Mouse (Mus musculus) erythroblast, adult 5-6 weeks (primary cell): ENCODE data around the gene Stk19. TPM values are rescaled to one million over a fixed set of nuclear protein-coding genes. Genes with fewer than 3 reads are reported as not detected.
"Not testable (repeated sequence)": the region's sequence is repeated elsewhere in the genome, so short reads cannot be mapped to it uniquely, and the experiment has no call there.

Experiments
- ATAC-seq: replicated peaks from 2 replicates; pipeline ENCODE4 v1.8.0; 2016; ENCODE audit warnings: moderate number of reproducible peaks, mild to moderate bottlenecking, moderate TSS enrichment, inconsistent platforms; ENCODE audit not compliant: poor library complexity, low FRiP score, severe bottlenecking
- total RNA-seq, 2 experiments: library from RNA; stranded (forward) in 1 of 2; stranded (reverse) in 1 of 2; fragments of 150-400 nt in 1 of 2; fragments of 200-764, 138-1000 nt in 1 of 2; gene quantifications; 2 replicates each; pipeline versions ENCODE4 v1.2.3 to v1.2.4; 2015 to 2017; ENCODE audit warnings: low replicate concordance in 2 of 2

Stk19 gene
- total RNA-seq, 2 experiments from 2014 or later, result 5.9 to 8.3 TPM

DNA sequence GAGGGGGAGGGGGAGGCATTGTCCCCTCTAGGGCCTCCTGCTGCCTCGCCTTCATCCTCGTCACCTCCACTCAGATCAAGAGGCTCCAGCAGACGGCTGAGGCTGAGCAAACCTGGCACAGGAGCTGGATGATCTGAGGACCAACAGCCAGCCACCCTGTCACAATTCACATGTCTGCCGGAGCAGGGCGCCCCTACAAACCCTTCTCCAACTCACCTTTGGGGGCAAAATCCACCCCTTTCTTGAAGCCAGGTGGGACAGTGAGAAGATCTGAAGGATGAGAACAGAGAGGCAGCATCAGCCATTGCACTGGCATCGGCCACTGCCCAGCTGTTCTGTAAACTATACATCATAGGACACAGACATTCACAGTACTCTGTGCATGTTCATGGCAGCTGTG lies 10.4 kb upstream of the Stk19 start:
- ATAC-seq, result no peak

DNA sequence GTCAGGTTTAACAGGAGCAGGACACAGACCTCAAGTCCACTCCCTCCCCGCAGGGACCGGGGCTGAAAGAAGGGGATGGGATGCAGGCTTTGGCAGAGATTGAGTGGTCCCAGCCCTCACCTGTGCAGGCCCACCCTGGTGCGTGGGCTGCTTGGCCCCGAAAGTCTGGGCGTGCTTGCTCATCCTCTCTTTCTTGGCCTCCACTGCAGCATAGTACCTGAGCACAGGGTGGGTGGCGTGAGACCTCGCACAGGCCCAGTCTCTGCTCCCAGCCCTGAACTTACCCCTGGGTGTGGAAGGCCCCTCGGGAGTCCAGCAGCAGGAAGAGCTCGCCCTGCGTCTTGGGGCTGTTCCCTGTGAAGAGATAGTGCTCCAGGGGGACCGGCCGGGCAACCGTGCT lies 8.1 kb upstream of the Stk19 start:
- ATAC-seq, result no peak

DNA sequence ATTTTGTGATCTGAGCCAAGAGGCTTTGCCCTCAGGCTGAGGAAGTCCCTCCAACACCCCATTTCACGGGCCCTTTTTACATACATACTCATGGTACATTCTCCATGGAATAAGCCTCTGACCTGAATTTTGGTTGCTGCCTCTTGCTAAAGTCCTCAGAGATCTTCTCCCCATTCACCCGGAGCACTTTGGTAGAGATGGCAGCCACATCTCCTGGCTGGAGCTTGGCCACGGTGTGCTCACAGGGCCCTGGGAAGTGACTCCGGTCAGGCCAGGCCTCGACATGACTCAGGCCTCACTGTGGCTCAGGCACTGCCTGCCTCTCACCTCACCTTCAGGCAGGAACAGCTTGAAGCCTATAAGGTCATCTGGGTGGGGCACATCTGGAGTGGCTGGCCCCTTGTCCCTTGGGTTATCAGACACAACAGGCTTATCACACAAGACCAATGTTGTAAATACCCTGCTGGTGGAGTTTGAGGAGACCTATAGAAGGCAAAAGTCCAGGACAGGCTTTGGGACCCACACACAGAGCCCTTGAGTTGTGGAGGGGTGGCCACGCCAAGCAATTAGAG lies 4.1 kb upstream of the Stk19 start:
- ATAC-seq, result no peak

DNA sequence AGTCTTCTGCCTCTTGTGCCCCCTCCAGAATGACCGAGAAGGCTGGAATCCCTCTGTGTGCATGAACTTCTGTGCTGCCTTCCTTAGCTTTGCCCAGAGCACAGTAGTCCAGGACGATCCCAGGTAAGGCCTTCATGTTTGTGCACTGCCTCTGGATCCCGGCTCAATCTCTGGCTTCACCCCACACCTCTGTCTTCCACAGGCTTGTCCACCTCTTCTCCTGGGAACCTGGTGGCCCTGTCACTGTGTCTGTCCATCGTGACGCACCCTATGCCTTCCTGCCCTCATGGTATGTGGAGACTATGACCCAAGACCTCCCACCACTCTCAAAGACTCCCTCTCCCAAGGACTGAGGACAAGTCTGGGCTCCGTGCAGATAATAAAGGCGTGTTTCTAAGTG lies 2.0 kb upstream of the Stk19 start:
- ATAC-seq, result no peak

DNA sequence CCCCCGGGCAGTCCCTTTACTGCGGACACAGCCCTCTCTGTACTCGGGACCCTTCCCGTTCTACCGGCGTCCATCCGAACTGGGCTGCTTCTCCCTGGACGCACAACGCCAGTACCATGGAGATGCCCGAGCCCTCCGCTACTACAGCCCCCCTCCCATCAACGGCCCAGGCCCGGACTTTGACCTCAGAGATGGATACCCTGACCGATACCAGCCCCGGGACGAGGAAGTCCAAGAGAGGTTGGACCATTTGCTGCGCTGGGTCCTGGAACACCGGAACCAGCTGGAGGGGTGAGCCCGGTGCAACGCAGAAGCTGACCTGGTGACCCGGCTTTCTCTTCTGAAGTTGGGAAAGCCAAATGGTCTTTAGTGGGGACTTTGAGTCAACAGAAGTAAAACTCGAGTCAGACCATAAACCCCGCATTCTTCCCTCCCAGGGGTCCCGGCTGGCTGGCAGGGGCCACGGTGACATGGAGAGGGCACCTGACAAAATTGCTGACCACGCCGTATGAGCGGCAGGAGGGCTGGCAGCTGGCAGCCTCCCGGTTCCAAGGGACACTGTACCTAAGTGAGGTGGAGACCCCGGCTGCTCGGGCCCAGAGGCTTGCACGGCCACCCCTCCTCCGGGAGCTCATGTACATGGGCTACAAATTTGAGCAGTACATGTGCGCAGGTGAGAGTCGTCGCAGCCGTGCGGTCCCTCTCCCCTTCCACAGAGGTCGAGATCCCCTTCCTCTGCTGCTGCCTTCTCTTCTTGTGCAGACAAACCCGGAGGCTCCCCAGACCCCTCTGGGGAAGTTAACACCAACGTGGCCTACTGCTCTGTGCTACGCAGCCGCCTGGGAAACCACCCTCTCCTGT lies 949 bp upstream of the Stk19 start:
- ATAC-seq, result peak; percentile 8

DNA sequence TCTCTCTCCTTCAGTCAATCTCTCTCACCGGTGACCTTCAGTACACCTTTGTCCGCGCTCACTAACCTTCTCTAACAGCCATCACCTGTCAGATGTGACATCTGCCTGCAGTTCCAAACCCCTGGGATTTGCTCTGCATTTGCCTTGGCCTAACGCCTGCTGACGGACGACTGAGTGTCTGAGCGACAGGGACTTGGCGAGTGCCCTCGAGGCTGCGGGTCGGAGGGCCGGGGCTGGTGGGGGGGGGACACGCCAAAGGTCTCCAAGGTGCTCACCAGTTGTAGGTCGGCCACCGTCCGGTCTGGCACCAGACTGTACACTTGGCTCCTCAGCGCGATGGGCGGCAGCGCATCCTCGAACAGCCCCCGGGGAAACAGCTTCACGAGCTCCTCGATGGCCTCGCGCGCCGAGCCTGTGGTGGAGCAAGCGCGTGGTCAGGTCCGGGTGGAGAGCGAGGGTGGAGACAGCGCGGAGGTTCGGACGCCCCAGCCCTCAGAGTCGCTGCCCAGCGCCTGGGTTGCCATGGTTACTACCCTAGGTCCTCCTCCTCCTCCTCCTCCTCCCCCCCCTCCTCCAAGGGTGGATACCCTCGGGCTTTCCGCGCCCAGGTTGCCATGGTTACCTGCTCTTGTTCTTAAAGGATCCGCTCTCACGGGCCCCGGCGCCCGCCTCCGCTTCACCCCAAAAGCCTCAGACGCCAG lies 440 bp downstream of the Stk19 start:
- peak; percentile 78 for ATAC-seq

DNA sequence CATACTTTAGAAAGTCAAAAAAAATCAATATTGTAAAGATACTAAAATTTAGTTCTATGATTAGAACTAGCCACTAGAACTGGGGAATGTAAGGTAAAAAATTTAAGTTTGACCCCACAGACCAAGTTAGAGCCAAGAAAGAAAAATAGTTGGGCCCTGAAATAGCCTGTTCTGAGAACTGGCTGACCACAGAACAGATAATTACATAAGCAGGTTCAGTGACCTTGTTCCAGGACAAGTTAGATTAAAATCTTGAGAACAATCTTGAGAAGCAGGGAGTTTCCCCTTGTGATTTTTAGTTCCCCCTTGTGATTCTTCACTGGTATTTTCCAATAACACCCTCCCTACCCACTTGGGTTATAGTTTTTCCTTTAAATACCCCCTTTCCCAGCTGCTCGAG lies 6.0 kb downstream of the Stk19 start:
- ATAC-seq, result not testable (repeated sequence)

DNA sequence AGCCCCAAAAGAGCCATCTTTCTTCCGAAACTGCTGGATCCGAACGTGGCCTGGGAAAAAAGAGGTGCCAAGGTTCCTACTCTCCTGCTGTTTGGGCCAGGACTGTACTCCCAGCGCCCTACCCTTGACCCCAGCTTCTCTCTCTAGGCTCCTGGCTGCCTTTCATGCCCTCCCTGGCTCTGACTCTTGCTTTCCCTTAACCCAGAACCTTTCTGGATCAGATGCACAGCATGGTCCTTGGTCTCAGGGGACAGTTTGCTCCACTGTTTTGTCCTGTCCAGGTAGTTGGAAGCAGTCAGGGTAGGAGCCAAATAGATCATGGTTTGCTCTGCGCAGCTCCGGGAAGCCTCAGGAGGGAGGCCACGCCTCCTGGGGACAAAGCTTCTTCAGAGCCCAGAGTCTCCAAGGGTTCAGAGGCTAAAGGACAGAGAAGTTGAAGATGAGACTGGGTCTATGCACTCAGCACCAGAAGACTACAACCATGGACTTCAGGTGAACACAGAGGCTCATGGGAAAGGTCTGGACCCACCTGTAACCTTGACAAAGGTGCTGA lies 21.9 kb downstream of the Stk19 start:
- no peak for ATAC-seq

DNA sequence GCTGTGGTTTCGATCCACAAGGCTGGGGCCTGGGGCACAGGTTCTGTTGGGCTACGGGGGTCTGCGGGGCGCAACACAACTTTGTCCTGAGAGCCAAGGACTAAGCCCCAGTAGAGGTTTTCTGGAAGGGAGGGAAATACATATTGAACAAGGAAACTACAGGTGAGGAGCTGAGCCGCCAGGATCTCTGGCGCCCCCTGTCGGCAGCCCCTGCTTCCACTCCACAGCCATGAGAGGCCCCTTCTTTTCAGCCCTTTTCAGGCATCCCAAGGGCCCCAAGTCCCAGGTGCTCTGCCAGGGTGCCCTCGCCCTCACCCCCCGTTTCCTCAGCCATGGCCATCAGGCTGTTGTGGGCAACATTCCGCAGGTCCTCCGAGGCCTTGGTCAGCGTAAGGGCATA lies 23.0 kb downstream of the Stk19 start:
- peak; percentile 42; the same call in 1 of the 2 replicates for ATAC-seq

DNA sequence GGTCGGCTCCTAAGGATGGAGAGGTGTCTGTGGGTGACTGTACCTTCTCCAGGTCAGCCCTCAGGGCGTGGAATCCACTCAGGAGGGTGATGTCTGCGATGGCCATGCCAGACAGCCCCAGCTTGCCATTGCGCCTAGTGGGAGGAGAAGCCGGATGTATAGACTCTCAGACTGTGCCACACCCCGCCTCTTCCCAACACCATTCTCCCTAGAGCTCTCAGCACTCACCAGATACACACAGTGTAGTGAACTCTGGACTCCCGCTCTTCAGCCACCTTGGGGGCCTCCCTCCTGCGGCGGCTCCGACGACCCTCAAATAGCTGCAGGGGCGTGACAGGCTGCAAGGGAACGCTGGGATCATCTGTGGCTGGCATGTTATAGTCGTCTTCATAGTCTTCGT lies 25.5 kb downstream of the Stk19 start:
- ATAC-seq, result no peak

DNA sequence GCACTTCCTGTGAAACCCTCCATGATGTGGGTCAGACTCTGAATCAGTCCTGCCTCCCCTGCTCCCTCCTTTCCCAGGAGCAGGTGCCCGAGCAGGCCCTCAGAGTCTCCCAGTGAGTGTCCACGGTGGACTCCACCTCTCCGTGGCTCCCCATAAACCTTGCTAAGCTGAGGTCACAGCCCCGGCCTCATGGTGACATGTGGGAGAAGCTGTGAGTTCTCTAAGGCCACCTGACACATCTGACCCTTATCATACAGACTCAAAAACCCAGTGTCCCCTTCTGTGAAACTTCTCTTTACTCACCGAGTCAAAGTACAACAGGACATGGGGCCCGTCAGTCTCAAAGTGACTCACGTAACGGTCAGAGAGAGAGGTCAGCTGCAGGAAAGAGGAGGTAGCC lies 25.9 kb downstream of the Stk19 start:
- not testable (repeated sequence) for ATAC-seq

DNA sequence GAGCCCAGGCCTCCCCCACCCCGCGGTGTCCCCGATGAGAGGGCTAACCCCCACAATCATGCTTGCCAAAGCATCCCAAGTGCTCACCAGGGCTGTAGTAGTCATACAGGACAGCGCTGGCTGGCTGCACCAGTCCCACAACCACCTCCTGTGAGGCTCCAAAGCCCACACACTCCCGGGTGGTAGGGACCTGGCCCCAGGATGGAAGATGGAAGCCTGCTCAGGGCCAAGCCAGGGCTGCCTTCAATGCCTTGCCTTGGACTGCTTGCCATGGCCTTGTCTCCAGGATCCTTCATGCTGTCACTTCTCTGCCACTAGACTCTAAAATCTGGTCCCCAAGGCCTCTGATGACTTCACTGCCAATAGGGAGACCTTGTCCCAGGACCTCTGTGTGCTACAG lies 26.3 kb downstream of the Stk19 start:
- ATAC-seq, result not testable (repeated sequence)

DNA sequence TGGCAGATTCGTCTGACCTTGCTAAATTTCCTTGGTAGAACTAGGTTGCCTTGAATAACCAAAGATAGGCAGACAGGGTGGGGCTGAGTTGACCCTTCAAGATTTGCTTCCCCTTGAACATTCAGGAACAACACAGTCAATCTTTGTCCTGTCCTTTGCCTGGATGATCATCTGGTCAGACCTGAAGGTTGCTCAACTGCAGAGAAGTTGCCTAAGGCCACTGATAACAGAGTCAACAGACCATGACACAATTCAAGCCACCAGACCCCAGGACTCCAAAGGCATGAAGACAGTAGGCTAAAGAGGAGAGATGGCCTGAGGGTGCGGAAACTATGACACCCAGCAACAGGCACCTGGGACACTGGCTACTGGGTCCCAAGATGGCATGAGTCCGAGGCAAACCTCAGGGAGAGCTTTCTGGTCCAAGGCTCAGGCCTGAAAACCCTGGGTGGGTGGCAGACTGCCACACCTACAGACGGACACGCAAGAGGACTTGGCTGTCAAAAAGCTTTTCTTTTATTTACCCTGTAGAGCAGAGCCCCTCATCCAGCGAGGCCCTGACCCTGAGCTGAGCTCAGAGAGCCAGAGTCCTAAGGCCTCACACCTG lies 28.0 kb downstream of the Stk19 start:
- no peak for ATAC-seq

DNA sequence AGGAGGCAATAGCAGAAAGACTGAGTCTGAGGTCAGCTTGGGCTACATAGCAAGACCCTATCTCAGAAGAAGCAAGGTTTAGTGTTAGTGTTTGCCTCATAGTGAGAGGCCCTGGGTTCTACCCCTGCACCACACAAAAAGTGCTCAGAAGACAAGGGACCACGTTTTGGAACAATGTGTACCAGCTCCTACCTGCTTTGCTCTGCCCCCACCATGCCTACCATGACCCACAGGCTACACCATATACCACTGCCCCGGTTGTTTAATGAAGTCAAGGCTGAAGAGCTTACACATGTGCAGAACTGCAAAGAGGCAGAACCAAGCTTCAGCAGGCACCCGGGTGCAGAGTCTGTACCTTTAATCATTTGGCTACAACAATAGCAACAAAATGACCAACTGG lies 29.6 kb downstream of the Stk19 start:
- ATAC-seq, result no peak

DNA sequence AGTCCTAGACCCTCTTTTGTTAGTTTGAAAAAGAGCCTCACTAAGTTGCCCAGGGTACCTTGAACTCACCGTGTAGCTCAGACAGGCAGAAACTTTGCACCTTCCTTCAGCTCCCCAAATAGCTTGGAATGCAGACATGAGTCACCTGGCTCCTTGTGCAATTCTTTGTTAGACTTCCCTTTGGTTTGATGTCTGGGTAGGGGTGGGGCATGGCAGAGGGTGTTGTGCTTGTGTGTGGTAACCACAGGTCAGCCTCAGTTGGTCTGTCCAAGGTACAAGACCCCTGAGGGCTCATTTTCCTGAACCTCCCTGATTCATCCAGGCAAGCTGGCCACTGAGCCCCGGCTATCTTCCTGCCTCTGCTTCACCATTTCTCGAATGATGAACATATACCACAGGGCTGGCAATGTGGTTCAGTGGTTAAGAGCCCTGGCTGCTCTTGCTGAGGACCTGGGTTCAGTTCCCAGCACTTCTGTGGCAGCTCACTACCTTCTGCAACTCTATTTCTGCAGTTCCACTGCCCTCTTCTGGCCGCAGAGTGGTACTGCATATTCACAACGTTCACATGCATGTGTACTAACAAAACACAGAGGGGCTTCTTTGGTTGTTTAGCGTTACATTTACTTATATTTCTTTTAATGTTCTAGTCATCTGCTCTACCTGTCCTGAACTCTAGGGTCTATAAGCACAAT lies 31.7 kb downstream of the Stk19 start:
- ATAC-seq, result no peak

DNA sequence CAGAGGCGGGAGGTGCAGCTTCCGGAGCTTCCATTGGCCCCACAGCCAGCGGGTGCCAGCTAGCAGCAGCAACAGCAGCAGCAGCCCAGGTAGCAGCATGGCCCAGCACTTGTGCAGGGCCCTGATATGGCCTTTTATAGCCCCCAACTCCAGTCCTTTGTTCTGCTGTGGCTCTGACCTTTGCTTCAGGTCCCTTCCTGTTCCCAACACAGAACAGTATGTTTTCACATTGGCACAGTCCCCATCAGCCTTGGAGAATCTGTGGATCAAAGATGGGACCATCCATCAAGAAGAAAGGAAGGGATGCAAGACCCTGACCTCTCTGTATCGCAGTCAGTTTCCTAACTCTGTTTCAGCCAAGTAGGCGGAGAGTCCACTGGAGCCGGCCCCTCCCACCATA lies 32.4 kb downstream of the Stk19 start, which contains the start of gene Cyp21a1:
Gene Cyp21a1, minus strand, starts transcription at position 261 of the 400 bp plus-strand sequence.
- not testable (repeated sequence) for ATAC-seq

DNA sequence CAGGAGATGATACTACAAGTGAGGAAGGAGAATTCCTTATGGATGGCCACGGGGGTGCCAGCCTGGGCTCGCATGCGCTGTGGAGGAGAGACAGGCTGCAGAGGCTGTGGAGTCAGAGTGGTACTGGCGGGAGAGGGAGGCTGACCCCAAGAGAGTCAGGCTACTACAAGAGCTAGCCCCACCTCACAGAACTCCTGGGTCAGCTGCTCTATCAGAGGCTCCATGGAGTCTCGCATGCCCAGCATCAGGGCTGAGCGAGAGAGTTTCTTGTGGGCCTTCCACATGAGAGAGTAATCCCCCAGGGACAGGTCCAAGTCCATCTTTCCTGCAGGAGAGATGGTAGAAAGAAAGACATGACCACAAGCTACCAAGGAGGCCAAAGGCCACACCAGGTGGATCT lies 33.4 kb downstream of the Stk19 start:
- ATAC-seq, result not testable (repeated sequence)

DNA sequence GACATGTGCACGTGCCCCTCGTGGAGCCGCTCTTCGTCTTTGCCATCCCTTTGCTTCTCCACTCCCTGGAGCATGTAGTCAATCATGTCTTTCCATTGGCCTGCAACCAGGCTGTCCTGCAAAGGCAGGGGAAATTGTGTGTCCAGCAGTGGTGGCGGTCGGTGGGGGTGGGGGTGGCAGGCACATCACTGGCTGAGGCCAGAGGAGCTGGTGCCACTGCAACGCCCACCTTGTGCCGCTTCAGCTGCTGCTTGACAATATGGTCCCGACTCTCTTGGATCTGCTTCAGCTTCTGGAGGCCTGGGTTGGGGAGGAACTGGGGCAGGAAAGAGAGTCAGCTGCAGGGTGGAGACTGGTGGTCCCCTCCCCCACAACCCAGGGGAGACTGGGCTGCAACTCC lies 34.0 kb downstream of the Stk19 start:
- not testable (repeated sequence) for ATAC-seq

DNA sequence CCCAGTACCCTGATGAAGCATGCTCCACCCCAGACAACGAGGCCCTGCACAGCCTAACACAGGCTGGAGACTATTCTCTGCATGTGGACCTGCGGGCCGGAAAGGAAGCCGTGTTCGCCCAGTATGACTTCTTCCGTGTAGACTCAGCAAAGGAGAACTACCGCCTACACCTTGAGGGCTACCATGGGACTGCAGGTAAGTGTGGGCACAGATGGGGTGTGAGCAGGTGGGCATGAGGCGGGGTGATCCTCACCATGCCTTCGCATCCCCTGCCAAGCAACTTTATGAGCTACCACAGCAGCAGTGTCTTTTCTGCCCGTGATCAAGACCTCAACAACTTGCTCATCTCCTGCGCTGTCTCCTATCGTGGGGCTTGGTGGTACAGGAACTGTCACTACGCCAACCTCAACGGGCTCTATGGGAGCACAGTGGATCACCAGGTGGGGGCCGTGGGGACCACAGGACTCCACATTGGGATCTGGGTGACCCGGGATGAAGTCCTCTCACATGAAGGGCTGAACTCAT lies 35.9 kb downstream of the Stk19 start:
- ATAC-seq, result not testable (repeated sequence)
